Mouse (Mus musculus) lung, postnatal 25 days (tissue): ENCODE measurements around the gene Gjd3.

Source experiments
- DNase-seq: peaks from one replicate; pipeline ENCODE4 v3.0.0; 2022; ENCODE audit warnings: low spot score

The Gjd3 gene

GRCm38 (mm10) chr11:98932293-98933091, 50.3 kb downstream of the Gjd3 start:
- DNase-seq, result no peak
